Mouse (Mus musculus) kidney, postnatal 25 days (tissue): ENCODE results near the gene Pcbp2.

Experiments
- DNase-seq, 2 experiments: peaks; one replicate each; pipeline ENCODE4 v3.0.0; 2021; ENCODE audit warnings: mixed read lengths in 2 of 2

The Pcbp2 gene

GRCm38 (mm10) chr15:102468675-102469370 is 1.5 kb upstream of the Pcbp2 start:
- no peak for DNase-seq

GRCm38 (mm10) chr15:102470605-102471294 is 411 bp downstream of the Pcbp2 start:
- peak; percentile 87 to 93 for DNase-seq

- DNase-seq, result no peak
Measured at GRCm38 (mm10) chr15:102471295-102471645, 931 bp downstream of the Pcbp2 start.

- no peak for DNase-seq
Measured at GRCm38 (mm10) chr15:102471727-102472126, 1.4 kb downstream of the Pcbp2 start.

GRCm38 (mm10) chr15:102473246-102473645 is 2.9 kb downstream of the Pcbp2 start:
- DNase-seq, result no peak

- no peak for DNase-seq
Measured at GRCm38 (mm10) chr15:102474520-102474919, 4.2 kb downstream of the Pcbp2 start.

GRCm38 (mm10) chr15:102483136-102483535 is 12.8 kb downstream of the Pcbp2 start:
- no peak for DNase-seq

- no peak for DNase-seq
Measured at GRCm38 (mm10) chr15:102485853-102486252, 15.5 kb downstream of the Pcbp2 start.

GRCm38 (mm10) chr15:102487664-102488063 is 17.3 kb downstream of the Pcbp2 start:
- DNase-seq, result no peak

- no peak for DNase-seq
Measured at GRCm38 (mm10) chr15:102498322-102498721, 28.0 kb downstream of the Pcbp2 start.

GRCm38 (mm10) chr15:102499370-102499769 is 29.0 kb downstream of the Pcbp2 start:
- no peak for DNase-seq

- no peak for DNase-seq
Measured at GRCm38 (mm10) chr15:102499851-102500250, 29.5 kb downstream of the Pcbp2 start.

- no peak for DNase-seq
Measured at GRCm38 (mm10) chr15:102500479-102500878, 30.1 kb downstream of the Pcbp2 start.

GRCm38 (mm10) chr15:102501084-102501814 is 30.9 kb downstream of the Pcbp2 start:
- DNase-seq, result peak in 1 of 2 experiments; percentile 35

GRCm38 (mm10) chr15:102502254-102502840 is 32.0 kb downstream of the Pcbp2 start:
- peak in 1 of 2 experiments; percentile 42 for DNase-seq

- DNase-seq, result no peak
Measured at GRCm38 (mm10) chr15:102503447-102503846, 33.1 kb downstream of the Pcbp2 start, which contains the start of gene Gm10337. TSS of gene Gm10337 (plus strand) at chr15:102503722.

- DNase-seq, result no peak
Measured at GRCm38 (mm10) chr15:102503924-102504782, 33.8 kb downstream of the Pcbp2 start.

GRCm38 (mm10) chr15:102505073-102505769 is 34.9 kb downstream of the Pcbp2 start:
- no peak for DNase-seq

GRCm38 (mm10) chr15:102505770-102506463 is 35.6 kb downstream of the Pcbp2 start:
- DNase-seq, result no peak

- DNase-seq, result no peak
Measured at GRCm38 (mm10) chr15:102506464-102506830, 36.1 kb downstream of the Pcbp2 start.

- DNase-seq, result no peak
Measured at GRCm38 (mm10) chr15:102506864-102507263, 36.5 kb downstream of the Pcbp2 start.
